Mouse (Mus musculus): ENCODE data around the gene Gpn3.

Gene Gpn3

DNA sequence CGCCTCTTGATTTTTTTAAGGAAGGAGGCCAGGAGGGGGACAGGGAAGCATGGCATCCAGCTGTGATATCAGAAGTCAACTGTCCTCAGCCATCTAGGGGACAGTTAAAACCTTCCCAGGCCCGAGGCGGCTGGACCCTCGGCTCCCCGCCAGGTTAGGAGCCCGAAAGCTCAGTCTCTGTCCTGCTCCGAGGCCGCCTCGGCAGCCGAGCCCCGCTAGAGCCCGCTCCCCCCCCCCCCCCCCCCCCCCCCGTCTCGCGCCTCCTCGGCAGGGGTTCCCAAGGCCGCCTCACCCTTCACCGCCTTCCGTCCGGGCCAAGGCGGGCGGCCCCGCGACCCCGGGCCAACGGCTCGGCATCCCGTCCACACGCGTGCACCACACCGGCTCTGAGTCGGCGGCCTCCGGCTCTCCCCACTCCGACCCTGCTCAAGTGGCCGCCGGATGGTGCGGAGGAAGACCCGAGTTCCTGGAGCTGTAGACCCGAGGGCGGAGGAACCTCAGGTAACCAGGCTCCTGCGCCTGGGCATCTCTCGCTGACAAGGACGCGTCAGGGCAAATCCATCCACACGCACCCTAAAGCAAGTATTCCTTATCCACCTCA lies at the start of gene Gpn3:
Gpn3 (plus strand) TSS at position 286 of the 601 bp plus-strand sequence.
- DNase-seq = peak in 1 of 2 experiments; percentile 14

DNA sequence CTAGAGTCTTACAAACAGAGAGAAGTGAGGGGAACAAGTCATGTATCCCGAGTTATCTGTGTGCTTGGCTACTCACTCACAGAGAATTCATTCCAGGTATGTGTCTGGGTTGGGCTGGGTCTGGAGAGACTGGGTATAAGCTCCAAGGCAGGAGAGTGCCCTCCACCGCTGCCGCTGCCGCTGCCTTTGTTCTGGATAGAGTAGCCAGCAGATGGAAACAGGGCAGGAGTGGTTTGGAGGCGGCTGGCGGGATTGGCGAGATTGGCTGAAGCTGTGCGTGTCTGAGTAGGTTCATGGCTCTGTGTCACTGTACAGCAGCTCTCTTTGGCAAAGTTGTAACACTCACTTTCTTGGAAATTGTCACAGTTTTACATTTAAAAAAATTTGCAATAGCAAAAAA lies 48.2 kb upstream of the Gpn3 start:
- no peak for DNase-seq

DNA sequence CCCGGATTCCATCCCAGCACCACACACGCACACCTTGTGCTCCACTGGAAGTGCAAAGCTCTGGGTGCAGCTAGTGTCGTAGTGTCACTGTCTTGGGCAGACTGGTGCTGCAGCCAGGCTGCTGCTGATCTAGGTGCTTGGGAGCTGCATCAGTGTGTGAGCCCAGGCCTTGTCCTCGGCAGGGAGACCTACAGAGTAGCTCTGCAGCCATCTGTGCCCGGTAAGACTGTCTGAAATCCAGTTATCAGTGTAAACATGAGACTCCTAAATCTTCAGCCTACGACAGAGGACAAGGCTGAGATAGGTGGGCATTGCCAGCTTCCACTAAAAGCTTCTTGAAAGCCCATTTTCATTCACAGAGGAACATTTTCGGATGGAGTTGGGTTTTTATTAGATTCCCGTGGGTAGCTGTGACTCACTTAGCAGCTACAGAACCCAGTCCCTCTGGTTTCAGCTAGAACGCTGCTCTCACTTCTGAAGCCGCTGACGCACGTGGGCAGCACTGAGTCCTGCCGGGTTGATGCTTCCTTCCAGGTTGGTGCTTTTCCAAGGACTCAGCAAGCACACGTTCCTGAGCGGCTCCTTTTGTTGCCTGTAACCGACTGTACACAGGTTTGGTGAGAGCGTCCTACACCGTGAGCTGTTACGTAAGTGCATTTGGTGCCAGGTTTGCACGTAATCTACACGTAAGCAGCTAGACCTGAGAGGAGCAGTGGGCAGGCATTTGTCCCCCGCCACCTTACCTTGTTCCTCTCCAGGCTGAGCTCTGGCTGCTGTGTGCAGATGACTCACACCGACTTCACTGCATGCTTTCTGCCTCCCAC lies 46.9 kb upstream of the Gpn3 start:
- no peak for DNase-seq

DNA sequence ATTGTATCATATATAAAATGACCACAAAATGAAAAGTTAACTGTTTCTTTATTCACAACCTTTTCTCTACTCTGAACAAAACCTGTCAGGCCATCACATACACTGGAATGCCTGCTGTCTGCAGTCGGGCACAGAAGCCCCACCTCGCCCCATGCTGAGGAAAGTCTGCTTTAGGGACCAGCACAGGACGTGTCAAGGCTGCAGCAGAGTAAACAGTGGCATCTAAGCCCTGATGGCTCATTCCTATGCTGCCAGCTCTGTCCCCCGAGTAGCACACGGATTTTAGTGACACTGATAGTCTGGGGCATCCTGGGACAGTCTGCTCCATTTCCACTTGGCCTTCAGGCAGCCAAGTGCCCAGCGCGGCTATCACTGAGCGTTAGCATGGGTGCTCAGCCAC lies 46.2 kb upstream of the Gpn3 start:
- DNase-seq = no peak

DNA sequence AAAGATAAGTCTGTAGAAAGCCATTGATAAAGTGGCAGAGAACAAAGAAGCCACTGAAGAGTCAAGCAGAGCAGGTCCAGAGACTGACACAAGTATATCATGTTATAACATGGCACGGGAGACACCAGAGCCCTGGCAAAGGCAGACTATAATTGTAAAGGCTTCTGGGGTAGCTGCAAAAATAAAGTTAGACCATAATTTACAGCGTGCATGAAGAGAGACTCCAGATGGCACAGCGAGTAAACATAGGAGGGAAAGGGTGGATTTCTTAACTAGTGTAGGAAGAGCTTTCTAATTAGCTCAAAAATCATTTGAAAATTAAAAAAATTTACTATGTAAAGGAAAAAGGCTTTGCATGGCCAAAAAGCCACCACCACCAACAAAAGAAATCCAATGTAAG lies 44.4 kb upstream of the Gpn3 start:
- no peak for DNase-seq

DNA sequence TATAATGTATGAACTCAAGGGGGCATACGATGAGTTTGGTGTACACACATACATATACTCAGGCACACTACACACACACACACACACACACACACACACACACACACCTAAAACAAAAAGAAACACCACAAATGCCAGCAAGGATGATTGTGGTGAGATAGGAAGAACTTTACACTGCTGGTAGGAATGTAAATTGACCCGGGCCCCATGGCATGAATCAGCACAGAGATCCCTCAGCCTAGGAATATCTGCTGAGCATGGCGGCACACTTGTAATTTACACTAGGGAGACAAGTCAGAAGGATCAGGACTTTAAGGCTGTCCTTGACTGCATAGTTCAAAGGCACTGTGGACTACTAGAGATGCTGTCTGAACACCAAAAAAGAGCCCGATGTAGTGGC lies 41.4 kb upstream of the Gpn3 start:
- no peak for DNase-seq

DNA sequence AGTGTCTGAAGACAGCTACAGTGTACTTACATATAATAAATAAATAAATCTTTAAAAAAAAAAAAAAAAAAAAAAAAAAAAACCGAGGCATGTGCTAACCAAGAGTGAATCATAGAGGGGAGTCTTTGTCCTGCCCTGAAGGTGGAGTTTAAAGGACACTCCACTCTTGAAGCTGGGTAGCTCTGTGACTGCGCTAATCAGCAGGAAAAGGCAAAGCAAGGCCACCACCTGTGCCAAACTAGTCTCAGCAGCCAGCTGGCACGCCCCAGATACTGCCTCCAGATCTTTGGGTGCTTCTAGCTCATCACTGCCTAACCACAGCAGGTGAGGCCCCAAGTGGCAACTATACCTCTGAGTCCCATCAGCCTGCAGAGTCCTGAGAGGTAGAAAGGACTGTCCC lies 37.0 kb upstream of the Gpn3 start:
- no peak for DNase-seq

DNA sequence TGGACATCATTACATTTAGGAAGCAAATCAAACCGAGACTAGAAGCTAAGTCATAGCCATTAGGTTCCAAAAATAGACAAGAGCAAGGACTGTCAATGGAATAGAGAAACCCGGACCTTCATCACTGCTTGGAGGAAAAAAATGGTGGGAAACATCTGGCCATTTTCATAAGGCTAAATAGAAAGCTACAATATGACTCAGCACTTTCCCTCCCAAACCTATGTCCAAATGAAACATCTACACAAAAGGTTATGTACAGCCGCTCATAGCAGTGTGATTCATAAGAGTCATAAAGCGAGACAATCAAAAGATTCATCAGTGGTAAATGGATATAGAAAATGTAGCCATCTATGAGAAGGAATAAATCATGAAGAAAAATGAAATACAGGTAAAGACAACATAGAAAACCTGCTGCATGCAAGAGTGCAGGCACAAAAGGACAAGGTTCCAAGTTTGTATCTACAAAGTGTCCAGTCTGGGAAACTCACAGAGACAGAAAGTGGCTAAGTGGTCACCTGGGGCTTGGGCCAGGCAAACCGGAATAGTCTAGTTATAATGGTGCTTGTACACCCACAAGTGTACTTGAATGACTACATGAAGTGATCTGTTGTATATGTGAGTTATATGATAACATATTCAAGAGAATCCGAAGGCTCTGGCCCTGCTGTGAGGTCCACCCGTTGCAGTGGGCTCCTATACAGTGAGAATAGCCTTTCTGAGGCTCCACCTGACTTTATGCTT lies 35.0 kb upstream of the Gpn3 start:
- DNase-seq = no peak

DNA sequence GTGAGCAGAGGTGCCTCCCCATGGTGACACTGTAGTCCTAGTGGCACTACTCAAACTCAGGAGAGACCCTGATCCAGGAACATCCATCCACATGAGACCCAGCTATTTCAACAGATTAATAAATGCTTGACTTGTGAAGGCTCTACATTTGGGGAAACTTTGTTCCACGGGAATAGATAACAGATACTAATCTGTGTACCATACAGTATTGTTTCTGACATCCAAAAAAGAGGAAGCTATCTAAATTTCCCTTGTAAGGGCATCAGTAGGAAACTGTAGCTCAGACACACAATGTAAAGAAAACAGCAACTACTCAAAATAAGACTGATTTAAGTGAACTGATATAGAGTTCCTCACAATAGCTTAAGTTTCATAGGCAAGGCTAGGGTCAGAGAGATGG lies 28.8 kb upstream of the Gpn3 start:
- DNase-seq = no peak

DNA sequence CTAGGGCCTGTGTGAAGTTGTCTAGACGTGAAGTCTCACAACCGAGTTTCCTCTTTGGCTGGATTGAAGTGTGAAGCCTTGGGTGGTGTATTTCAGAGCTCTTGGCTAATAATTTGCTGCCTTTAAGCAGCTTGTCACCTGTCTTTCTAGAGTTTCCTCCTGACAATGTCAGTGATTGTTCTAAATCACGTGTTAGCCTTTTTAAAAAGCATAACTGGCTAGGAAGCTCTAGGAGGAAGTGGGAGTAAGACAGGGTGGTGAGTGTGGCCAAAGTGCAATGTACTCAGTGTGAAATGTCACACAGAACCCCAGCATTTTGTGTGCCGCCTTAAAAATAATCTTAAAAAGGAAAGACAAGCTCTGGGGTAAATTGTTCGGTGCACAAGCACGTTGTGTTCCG lies 27.9 kb upstream of the Gpn3 start:
- DNase-seq = no peak

DNA sequence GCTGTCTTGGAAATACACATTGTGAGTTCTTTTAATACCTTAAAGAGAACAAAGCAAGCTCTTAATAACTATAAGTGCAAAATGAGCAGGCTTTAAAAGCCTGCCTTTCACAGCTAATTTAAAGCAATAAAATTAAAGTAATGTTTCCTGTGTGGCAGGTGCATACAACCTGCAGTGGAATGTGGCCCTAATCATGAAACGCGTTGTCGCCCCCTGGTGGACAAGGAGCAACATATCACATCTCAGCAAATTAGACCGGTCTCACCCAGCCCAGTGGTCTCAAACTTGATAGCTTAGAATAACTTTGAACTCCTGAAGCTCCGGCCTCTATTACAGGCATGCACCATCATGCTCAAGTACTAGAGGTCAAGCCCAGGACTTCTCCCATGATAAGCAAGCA lies 27.4 kb upstream of the Gpn3 start:
- peak; percentile 68 to 91 for DNase-seq

DNA sequence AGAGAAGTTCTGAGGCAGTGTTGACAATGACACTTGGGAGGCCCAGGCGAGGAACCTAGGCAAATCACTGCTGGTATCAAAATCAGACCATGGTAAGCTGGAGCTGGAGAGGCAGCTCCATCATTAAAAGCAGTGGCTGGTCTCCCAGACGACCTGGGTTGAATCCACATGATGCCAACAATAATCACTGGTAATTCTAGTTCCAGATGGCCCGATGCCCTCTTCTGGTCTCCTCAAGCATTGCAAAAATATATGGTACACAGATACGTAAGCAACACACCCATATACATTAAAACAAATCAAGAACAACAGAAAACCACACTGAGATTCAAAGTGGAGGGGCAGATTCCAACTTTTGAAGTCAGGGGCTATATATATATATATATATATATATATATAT lies 25.9 kb upstream of the Gpn3 start:
- DNase-seq = no peak

DNA sequence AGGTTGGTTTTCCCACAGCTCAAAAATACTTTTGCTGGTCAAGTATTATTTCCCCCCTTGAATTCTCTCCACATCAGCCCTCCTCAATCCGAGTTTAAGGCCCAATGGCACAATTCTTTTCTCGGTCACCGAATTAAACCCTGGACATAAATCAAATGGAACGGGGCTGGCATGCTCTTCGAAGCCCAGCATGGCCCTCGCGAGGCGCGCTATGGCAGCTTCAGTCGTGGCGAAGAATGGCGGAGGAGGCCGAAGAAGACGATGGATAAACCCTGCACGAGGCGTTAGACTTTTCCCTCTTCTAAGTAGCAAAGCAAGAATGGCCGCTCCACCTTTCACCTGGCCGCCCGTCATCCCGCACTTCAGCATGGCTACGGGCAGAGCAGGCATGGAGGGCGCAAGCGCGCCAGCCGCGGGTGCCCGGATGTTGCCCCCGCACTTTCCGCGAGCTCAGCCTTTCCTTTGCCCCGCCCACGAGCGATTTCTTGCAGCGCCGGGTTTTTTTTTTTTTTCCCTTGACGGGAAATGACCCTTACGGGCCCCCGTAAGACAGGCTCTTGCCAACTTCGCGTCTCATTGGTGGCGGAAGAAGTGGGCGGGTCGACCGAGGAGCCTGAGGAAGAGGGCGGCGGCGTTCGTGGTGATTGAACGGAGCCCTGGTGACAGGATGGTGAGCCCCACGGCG lies 17.7 kb upstream of the Gpn3 start, which contains the start of the genes Rad9b and Vps29:
Rad9b (minus strand) TSS at position 427 of the 685 bp plus-strand sequence.
Vps29 (plus strand) TSS at position 563 of the 685 bp plus-strand sequence.
- DNase-seq = peak; percentile 99 to 100

DNA sequence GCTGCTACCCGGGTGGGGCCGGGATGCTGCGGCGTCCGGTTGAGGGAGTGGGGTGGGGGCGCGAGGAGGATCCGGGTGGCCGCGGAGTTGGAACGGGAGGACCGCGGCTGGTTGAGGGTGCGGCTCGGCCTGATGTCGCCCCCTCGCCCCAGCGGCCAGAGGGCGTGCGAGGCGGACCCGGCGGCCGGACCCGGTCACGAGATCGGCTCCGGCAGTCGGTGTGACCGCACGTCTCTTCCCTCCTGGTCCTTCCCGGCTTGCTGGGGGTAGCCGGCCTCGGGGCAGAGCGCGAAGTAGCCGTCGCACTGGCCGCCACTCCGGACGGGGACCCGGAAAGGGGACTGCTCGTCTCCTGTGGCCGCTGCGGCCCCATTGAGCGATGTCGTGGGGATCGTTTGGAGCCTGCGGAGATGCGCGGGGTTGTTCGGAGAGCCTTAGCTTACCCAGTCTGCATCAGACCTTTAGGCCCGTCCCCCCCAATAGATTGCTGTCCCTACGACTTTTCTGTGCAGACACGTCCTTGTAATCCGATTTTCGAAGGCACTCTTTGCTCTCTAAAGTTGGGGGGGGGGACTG lies 17.1 kb upstream of the Gpn3 start:
- no peak for DNase-seq

DNA sequence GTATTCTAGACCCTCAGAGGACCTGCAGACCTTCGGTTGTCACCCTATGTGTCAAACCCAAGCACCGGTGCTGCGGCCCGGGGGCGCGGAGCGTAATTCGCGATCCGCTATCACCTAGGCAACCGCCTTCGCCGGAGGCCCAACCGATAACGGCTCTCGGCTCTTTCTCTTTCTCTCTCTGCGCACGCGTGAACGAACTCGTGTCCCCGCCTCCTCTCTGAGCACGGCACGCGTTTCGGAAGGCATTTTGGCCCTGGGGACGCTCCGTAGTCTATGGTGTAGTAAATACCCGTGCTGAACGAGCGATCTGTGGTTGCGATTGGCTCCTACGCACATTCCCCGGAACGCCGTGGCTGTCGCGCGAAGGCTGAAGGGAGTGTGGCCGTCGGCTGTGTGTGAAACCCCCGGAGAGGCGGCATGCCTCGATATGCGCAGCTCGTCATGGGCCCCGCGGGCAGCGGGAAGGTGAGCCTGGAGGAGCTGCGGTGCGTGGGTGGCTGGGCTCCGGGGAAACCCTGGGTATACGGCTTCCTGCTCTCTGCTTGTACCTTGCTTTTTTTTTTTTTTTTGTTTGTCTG lies 605 bp downstream of the Gpn3 start, which contains the start of gene Fam216a:
Fam216a (minus strand) TSS at position 173 of the 578 bp plus-strand sequence.
- DNase-seq = peak; percentile 99 to 100

DNA sequence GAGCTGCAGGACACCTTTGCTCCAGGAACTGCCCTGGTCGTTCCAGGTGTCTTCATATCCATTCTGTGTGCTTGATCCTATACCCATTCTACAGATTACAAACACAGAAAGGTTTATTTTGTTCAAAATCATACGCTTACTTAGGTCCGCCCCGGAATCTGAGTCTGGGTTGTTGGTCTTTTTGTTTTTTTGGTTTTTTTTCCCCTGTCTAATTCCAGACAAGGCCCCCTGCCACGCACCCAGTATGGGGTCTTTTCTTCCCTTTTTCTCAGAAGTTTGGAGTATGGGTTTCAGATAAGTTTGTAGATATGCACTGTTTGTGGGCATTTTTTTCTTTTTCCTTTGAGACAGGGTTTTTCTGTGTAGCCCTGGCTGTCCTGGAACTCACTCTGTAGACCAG lies 1.2 kb downstream of the Gpn3 start:
- DNase-seq = no peak

DNA sequence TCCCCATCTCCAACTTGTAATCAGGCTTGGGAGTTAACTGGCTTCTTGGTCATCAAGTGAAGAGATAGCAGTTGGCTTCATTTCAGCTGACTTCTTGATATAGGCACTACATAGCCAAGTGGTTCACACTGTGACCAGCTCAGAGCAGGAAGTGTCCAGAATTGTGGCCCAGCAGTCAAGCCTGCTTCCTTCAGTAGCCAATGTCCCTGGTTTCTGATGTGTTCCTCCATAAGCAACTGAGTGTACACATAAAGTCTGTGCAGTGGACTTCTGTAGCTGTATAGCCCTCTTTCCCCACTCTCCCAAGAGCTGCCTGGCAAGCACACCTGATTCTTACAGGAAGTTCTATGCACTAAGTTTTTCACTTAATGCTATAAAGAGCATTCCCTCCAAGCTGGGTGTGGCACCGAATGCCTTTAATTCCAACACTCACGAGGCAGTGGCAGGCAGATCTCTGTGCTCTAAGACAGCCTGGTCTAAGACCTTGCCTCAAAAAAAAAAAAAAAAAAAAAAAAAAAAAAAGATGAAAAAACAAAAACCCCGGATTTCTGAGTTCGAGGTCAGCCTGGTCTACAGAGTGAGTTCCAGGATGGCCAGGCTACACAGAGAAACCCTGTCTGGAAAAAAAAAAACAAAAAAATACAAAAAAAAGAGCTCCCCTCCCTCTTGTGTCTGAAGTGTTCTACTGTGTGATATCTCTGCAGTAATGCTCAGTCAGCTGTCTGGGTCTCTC lies 5.6 kb downstream of the Gpn3 start:
- DNase-seq = no peak

DNA sequence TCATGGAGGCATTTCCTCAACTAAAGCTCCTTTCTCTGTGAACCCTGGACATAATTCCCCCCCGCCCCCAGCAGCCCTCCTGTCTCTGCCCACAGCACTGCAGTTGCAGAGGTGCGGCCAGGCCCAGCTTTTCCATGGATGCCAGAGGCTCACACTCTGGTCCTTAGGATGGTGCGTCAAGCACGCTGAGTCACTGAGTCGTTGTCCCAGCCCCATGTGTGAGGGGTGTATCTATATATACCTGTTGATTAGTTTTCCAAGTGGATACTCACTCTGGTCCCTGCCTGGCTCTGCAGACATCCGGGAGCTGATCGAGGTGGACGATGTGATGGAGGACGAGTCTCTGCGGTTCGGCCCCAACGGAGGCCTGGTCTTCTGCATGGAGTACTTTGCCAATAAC lies 6.5 kb downstream of the Gpn3 start:
- DNase-seq = no peak

DNA sequence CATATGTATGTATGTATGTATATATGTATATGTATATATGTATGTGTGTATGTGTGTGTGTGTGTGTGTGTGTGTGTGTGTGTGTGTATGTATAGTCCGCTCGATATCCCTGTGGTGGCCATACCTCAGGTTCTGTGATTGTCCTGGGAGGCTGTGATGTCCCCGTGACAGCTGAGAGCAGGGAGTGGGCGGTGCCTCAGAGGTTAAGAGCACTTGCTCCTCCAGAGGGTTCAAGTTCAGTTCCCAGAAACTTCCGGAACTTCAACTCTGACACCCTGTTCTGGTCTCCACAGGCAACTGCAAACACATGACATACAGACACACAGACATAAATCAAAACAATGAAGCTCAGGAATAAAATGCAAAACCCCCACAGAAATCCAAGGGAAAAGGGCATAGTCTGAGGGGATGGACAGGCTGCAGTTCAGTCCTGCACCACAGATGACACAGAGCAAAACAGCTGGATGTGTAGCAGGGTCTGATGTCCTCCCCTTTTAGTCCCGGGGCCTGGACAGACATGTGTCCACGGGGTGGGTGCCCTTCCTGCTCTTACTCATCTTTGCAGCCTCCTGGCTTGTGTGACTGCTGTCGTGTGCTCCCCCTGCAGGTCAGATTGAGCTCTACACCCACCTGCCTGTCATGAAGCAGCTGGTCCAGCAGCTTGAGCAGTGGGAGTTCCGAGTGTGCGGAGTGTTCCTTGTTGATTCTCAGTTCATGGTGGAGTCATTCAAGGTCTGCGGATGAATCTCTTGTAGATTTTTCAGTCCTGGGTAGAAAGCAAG lies 7.9 kb downstream of the Gpn3 start:
- peak; percentile 77 to 87 for DNase-seq

DNA sequence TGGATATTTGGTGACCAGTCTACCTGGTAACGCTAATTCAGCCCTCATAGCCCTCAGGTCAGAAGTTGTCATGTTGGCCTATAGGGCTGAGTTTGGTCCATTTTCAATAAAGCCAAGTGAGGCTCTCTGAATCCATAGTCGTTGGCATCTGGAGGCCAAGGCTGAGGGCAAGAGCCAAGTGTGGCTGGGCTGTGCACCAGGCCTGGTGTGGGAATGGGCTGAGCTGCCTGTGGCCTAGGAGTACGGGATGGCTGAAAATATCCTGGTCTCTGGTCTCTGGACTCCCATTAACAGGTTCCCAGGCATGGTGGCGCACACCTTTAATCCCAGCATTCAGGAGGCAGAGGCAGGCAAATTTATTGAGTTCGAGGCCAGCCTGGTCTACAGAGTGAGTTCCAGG lies 18.3 kb downstream of the Gpn3 start:
- DNase-seq = no peak

DNA sequence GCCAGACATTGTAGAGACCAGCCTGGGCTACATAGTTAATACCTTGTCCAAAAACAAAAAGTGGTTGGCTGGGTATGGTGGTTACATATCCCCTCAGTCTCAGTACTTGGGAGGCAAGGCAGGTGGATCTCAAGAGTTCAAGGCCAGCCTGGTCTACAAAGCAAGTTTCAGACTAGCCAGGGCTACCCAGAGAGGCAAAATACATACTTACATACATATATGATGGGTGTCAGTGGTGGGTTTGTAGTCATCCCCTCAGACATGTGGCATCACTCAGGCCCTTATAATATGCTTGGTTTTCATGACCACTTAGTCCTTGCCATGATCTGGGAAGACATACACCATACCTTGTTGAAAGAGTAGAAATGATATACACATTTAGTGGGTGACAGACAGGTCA lies 19.0 kb downstream of the Gpn3 start:
- no peak for DNase-seq

Data from kidney, postnatal 36 days (tissue).